Mouse (Mus musculus) fibroblast of lung, adult 2 months (primary cell): Measurements from ENCODE around the gene Fsd1.
A peak's percentile ranks its signal among the peaks of the same experiment; 100 is the strongest.

Experiments
- DNase-seq: peaks from one replicate; pipeline ENCODE4 v3.0.0-alpha.2; 2011; ENCODE audit warnings: low read depth

Gene Fsd1

GRCm38 (mm10) chr17:56030919-56031318 lies 44.6 kb downstream of the Fsd1 start:
- DNase-seq = peak; percentile 75

GRCm38 (mm10) chr17:56031431-56031830 lies 45.1 kb downstream of the Fsd1 start:
- no peak for DNase-seq

GRCm38 (mm10) chr17:56032127-56032733 lies 45.9 kb downstream of the Fsd1 start:
- no peak for DNase-seq

- no peak for DNase-seq
Measured at GRCm38 (mm10) chr17:56032831-56033230, 46.5 kb downstream of the Fsd1 start.

GRCm38 (mm10) chr17:56034040-56034725 lies 47.9 kb downstream of the Fsd1 start:
- no peak for DNase-seq

- no peak for DNase-seq
Measured at GRCm38 (mm10) chr17:56034726-56035100, 48.4 kb downstream of the Fsd1 start.

- no peak for DNase-seq
Measured at GRCm38 (mm10) chr17:56035216-56035615, 48.9 kb downstream of the Fsd1 start.

GRCm38 (mm10) chr17:56036176-56036900 lies 50.0 kb downstream of the Fsd1 start, which contains the start of gene Sh3gl1:
Gene Sh3gl1, minus strand, starts transcription at chr17:56036635.
- DNase-seq = peak; percentile 96

- no peak for DNase-seq
Measured at GRCm38 (mm10) chr17:56036901-56037287, 50.6 kb downstream of the Fsd1 start.

- DNase-seq = no peak
Measured at GRCm38 (mm10) chr17:56038583-56039261, 52.4 kb downstream of the Fsd1 start.

GRCm38 (mm10) chr17:56039345-56039744 lies 53.0 kb downstream of the Fsd1 start:
- no peak for DNase-seq

- peak; percentile 96 for DNase-seq
Measured at GRCm38 (mm10) chr17:56040030-56040856, 53.9 kb downstream of the Fsd1 start, which contains the start of gene Chaf1a. Gene Chaf1a, plus strand, starts transcription at chr17:56040439.

- DNase-seq = no peak
Measured at GRCm38 (mm10) chr17:56040857-56041163, 54.5 kb downstream of the Fsd1 start.
